ENCODE assay signal across 8 mouse cellular contexts in the genomic region with DNA sequence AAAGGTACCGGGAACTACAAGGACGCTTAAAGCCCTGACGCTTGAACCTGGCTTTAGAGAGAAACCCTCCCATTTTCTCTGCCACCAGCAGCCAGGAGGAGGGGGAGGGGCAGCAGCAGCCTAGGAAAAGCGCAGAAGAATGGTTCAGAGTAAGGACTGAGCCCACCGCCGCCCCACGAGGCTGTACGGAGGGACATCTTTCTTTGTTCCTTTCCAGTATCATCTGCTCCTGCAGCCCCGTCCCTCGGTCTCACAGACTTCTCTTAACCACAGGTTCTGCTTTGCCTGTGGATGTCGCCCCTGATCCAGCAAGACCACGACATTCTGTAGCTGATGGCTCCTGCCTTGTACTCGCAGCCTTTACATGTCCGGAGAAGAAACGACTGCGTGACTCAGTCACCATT. TPM values are rescaled to one million over a fixed set of nuclear protein-coding genes. Genes with fewer than 3 reads are reported as not detected.
DNase-seq lines count a peak whose midpoint lies in the region; ATAC-seq and TF ChIP-seq lines count a peak whose summit lies in the region.

No protein-coding gene starts in this region.

- H3K27ac ChIP-seq in thymus, adult 2 months (ENCODE audit: control insufficient read depth, insufficient read depth, low read length): no peak overlapping the region
- peak overlapping the region; percentile 55 for H3K27ac ChIP-seq in forebrain, embryonic 16.5 days (ENCODE audit: low read length)
- H3K27ac ChIP-seq in midbrain, embryonic 13.5 days: peak overlapping the region; percentile 72

- H3K4me3 ChIP-seq in thymus, adult 2 months (ENCODE audit: control insufficient read depth, insufficient read depth, low read length): peak overlapping the region; percentile 16; the same call in 1 of the 2 replicates
- H3K4me3 ChIP-seq in forebrain, embryonic 16.5 days (replicated peaks; ENCODE audit: low read length): peak overlapping the region; percentile 46
- H3K4me3 ChIP-seq in midbrain, embryonic 13.5 days (replicated peaks): peak overlapping the region; percentile 44

- DNase-seq in adrenal gland, postnatal 10 days: peak; percentile 34
- no peak for DNase-seq in adrenal gland, adult 18-20 months (ENCODE audit: low spot score in 2 of 2)
- DNase-seq in thymus, adult 2 months: no peak
- DNase-seq in thymus, postnatal 10 days (ENCODE audit: low spot score in 2 of 2): no peak
- DNase-seq in left cerebral cortex, postnatal 4 days: peak; percentile 72
- peak; percentile 14 for DNase-seq in yolk sac, embryonic 10.5 days (ENCODE audit: low spot score)

- peaks cover 9% of the 10 kb centered on the region for H3K4me1 ChIP-seq in thymus, adult 2 months (replicated peaks; ENCODE audit: control insufficient read depth, insufficient read depth, low read length)
- peaks cover 4% of the 10 kb centered on the region; the same call in 1 of the 2 replicates for H3K4me1 ChIP-seq in forebrain, embryonic 16.5 days (replicated peaks; ENCODE audit: control insufficient read depth, insufficient read depth, low read length)
- peaks cover 5% of the 10 kb centered on the region; the same call in 1 of the 2 replicates for H3K4me1 ChIP-seq in midbrain, embryonic 13.5 days (replicated peaks)

- H3K9ac ChIP-seq in forebrain, embryonic 16.5 days (replicated peaks; ENCODE audit: low read depth, low read length): peak overlapping the region; percentile 65
- peak overlapping the region; percentile 75 for H3K9ac ChIP-seq in midbrain, embryonic 13.5 days (replicated peaks)

- H3K4me2 ChIP-seq in forebrain, embryonic 16.5 days (ENCODE audit: low read length): peak overlapping the region; percentile 74
- H3K4me2 ChIP-seq in midbrain, embryonic 13.5 days (replicated peaks): peak overlapping the region; percentile 82

- peak; percentile 73 for ATAC-seq in forebrain, embryonic 16.5 days
- ATAC-seq in midbrain, embryonic 13.5 days: peak; percentile 71

- no peak for TF ChIP-seq POLR2A in thymus, adult 2 months (IDR thresholded peaks at IDR 0.05; ENCODE audit: control insufficient read depth, extremely low read depth, insufficient read depth, low read length, poor library complexity)

- WGBS in thymus, adult 2 months: 4% methylated on average over 16 of the region's 16 CpGs
- under 1% methylated on average over 16 of the region's 16 CpGs for WGBS in forebrain, embryonic 16.5 days
- WGBS in midbrain, embryonic 13.5 days: 1% methylated on average over 16 of the region's 16 CpGs

- TF ChIP-seq CTCF in thymus, adult 2 months (IDR thresholded peaks at IDR 0.05; ENCODE audit: borderline replicate concordance, control insufficient read depth, extremely low read depth, insufficient read depth, low read length, poor library complexity): no peak

- no peaks in the 10 kb centered on the region for H3K27me3 ChIP-seq in thymus, adult 2 months (ENCODE audit: control insufficient read depth, insufficient read depth, low read length)
- H3K27me3 ChIP-seq in forebrain, embryonic 16.5 days (replicated peaks; ENCODE audit: control insufficient read depth, insufficient read depth, low read length): no peaks in the 10 kb centered on the region
- no peaks in the 10 kb centered on the region; the same call in 1 of the 2 replicates for H3K27me3 ChIP-seq in midbrain, embryonic 13.5 days

- H3K36me3 ChIP-seq in thymus, adult 2 months (ENCODE audit: control insufficient read depth, insufficient read depth, low read length): peaks cover 23% of the 10 kb centered on the region
- no peaks in the 10 kb centered on the region for H3K36me3 ChIP-seq in forebrain, embryonic 16.5 days (ENCODE audit: control insufficient read depth, insufficient read depth)
- no peaks in the 10 kb centered on the region; the same call in 1 of the 2 replicates for H3K36me3 ChIP-seq in midbrain, embryonic 13.5 days

- intact Hi-C loops in left cerebral cortex, postnatal 4 days (cut with DNase I): no loop called here

- H3K9me3 ChIP-seq in forebrain, embryonic 16.5 days (ENCODE audit: control insufficient read depth, low read length): no peaks in the 10 kb centered on the region
- H3K9me3 ChIP-seq in midbrain, embryonic 13.5 days: no peaks in the 10 kb centered on the region

RNA-seq across cellular contexts. Expression of a gene that starts 23.6 kb away (rescaled TPM):
- total RNA-seq in adrenal gland, postnatal 10 days (2021): 1 to 10 TPM; 2.1 to 2.4 TPM
- under 1 TPM; 0.66 to 0.77 TPM for total RNA-seq in adrenal gland, adult 18-20 months (2021)
- 270 and 289 TPM in 2 replicates for polyA plus RNA-seq in thymus, adult 2 months (2012; rRNA removed)
- polyA plus RNA-seq in forebrain, embryonic 16.5 days (2015; fragmentation: Nextera tagmentation; extraction: Ambion mirVana): 1.2 and 1.4 TPM in 2 replicates
- 1 to 10 TPM; 2.7 to 4.1 TPM for total RNA-seq in left cerebral cortex, postnatal 4 days (2021)
- polyA plus RNA-seq in midbrain, embryonic 13.5 days (2015; fragmentation: Nextera tagmentation; extraction: Ambion mirVana): 0.65 and 1.1 TPM in 2 replicates

Comparison
In these comparisons a context has a peak if more than half of its experiments do, and no peak if none do; other contexts are left out.
1. DNase-seq: peak in adrenal gland, postnatal 10 days (single experiment), left cerebral cortex, postnatal 4 days (single experiment) and yolk sac, embryonic 10.5 days (single experiment); none in adrenal gland, adult 18-20 months (0 of 2), thymus, adult 2 months (single experiment) and thymus, postnatal 10 days (0 of 2).
2. Peak in every context shown above with its lines, with median percentiles within 50 percentile points of each other: H3K4me3 ChIP-seq.